Mouse (Mus musculus): ENCODE measurements at regions not wholly inside any gene's neighbourhood (a gene's known extent, or its start where the extent isn't known, plus 50 kb on each side); places are given as distances from the start of the nearest gene placed in this dataset.

DNA sequence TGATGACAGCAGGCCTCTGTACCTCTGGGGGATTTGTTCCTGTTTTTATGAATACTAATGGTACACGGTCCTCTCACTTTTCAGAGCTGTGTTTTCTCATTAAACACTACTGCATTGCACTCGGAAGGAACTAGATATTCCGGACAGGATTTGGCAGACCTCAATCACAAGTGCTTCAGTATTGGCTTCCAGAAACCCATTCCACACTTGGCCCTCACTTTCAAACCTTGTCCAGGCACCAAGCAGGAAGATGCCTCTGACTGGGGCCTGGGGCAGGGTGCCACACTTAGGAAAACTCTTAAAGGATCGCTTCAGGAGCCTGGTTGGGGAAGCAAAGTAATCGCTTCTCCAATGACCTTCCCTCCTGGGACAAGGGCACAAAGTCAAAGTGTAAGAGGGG, 50.7 kb upstream of the Mrps6 start:
- Histone ChIP-seq H3K36me3 (ENCODE audit: control insufficient read depth, insufficient read depth, low read length) (no peaks in the 10 kb centered on the region), H3K27ac (ENCODE audit: low read length) (no peak overlapping the region), H3K9me3 (replicated peaks; ENCODE audit: control insufficient read depth, low read length) (no peaks in the 10 kb centered on the region), H3K4me2 (ENCODE audit: low read depth, low read length) (no peak overlapping the region), H3K27me3 (ENCODE audit: control insufficient read depth, insufficient read depth, low read length) (no peaks in the 10 kb centered on the region), H3K4me3 (replicated peaks; ENCODE audit: low read length) (no peak overlapping the region), H3K9ac (ENCODE audit: low read length) (no peak overlapping the region), H3K4me1 (ENCODE audit: control insufficient read depth, insufficient read depth, low read length) (no peaks in the 10 kb centered on the region)
- ATAC-seq (ENCODE audit: insufficient read depth, low FRiP score), result no peak
- WGBS, result 87% methylated on average over 5 of the region's 5 CpGs
